Mouse (Mus musculus) liver, adult 2 months (tissue): Measurements from ENCODE around the gene Gm49630. TPM values are rescaled to one million over a fixed set of nuclear protein-coding genes. Genes with fewer than 3 reads are reported as not detected.

ENCODE experiments used
- polyA plus RNA-seq: library from polyadenylated mRNA; depleted of rRNA; stranded (reverse); fragments of >200 nt; gene quantifications from 2 replicates; pipeline ENCODE4 v1.2.3, GENCODE M21; 2012; rRNA removed
- total RNA-seq: library from RNA; depleted of rRNA; stranded (reverse); fragments of >200 nt; gene quantifications from 2 replicates; pipeline ENCODE4 v1.2.3, GENCODE M21; 2014; rRNA removed

The Gm49630 gene
- total and polyA plus RNA-seq, 2 experiments = not detected

Other genes with a start within 250 kb of the Gm49630 start
- 0.74 and 1.3 TPM in 2 replicates for gene Rps6ka2, start 201.9 kb downstream of the Gm49630 start, total RNA-seq
- gene Rps6ka2, start 201.9 kb downstream of the Gm49630 start, polyA plus RNA-seq = 0.56 and 0.72 TPM in 2 replicates
- not detected in 2 replicates for gene Tcp10a, start 47.3 kb downstream of the Gm49630 start, total RNA-seq
- 0.07 TPM in 1 of 2 replicates, not detected in the other for gene Tcp10a, start 47.3 kb downstream of the Gm49630 start, polyA plus RNA-seq
- 0.34 TPM in 1 of 2 replicates, not detected in the other for gene Ttll2, start 19.3 kb downstream of the Gm49630 start, total RNA-seq
- 0.07 and 0.14 TPM in 2 replicates for gene Ttll2, start 19.3 kb downstream of the Gm49630 start, polyA plus RNA-seq
- gene Unc93a2, start 13.5 kb upstream of the Gm49630 start, total RNA-seq = 2.4 and 4.4 TPM in 2 replicates
- 3.4 and 4.5 TPM in 2 replicates for gene Unc93a2, start 13.5 kb upstream of the Gm49630 start, polyA plus RNA-seq